Mouse (Mus musculus) ES-E14 (cell line): ENCODE measurements around the gene Fam155a. TPM values are rescaled to one million over a fixed set of nuclear protein-coding genes. Genes with fewer than 3 reads are reported as not detected.
"Not testable (repeated sequence)": the region's sequence is repeated elsewhere in the genome, so short reads cannot be mapped to it uniquely, and the experiment has no call there.

ENCODE experiments used
- DNase-seq: peaks from one replicate; pipeline ENCODE4 v3.0.0-alpha.2; 2013; ENCODE audit warnings: low read depth, low spot score
- H3K27ac ChIP-seq: 2 replicates; pipeline ENCODE4 v1.5.1; 2012; ENCODE audit warnings: low read depth, mild to moderate bottlenecking, low read length, moderate library complexity, mixed read lengths; ENCODE audit not compliant: poor library complexity, insufficient read depth, severe bottlenecking
- H3K36me3 ChIP-seq: 2 replicates; pipeline ENCODE4 v1.6.1; 2012; ENCODE audit warnings: mild to moderate bottlenecking, low read length, moderate library complexity, mixed read lengths; ENCODE audit not compliant: control insufficient read depth, poor library complexity, insufficient read depth, severe bottlenecking
- H3K4me1 ChIP-seq, 2 experiments: fragments of 150-350 bp in 1 of 2; sonication (generic) in 1 of 2; 2 replicates each; pipeline ENCODE4 v1.6.1; 2012; ENCODE audit warnings: low read length in 2 of 2, mild to moderate bottlenecking in 1 of 2, mixed read lengths in 1 of 2; ENCODE audit not compliant: control insufficient read depth in 2 of 2, insufficient read depth in 2 of 2, poor library complexity in 1 of 2
- H3K4me3 ChIP-seq, 2 experiments: fragments of 150-350 bp in 1 of 2; sonication (generic) in 1 of 2; 2 replicates each; pipeline ENCODE4 v1.5.1; 2012; ENCODE audit warnings: low read length in 2 of 2, low read depth in 1 of 2, mild to moderate bottlenecking in 1 of 2, mixed read lengths in 1 of 2; ENCODE audit not compliant: insufficient read depth in 1 of 2, poor library complexity in 1 of 2, severe bottlenecking in 1 of 2
- H3K9ac ChIP-seq: 2 replicates; pipeline ENCODE4 v1.6.1; 2012; ENCODE audit warnings: low read depth, mild to moderate bottlenecking, low read length, mixed read lengths; ENCODE audit not compliant: poor library complexity, insufficient read depth, severe bottlenecking
- H3K9me3 ChIP-seq: fragments of 150-350 bp; sonication (generic); 2 replicates; pipeline ENCODE4 v1.6.1; 2012; ENCODE audit warnings: low read depth, mild to moderate bottlenecking, low read length; ENCODE audit not compliant: control insufficient read depth, insufficient read depth
- CHD2 ChIP-seq: IDR thresholded peaks from 2 replicates; pipeline ENCODE4 v1.6.1; 2014; ENCODE audit warnings: mild to moderate bottlenecking, low read depth, low read length, inconsistent platforms
- HCFC1 ChIP-seq: IDR thresholded peaks from 2 replicates; pipeline ENCODE4 v1.6.1; 2012; ENCODE audit warnings: low read length, inconsistent platforms, borderline replicate concordance; ENCODE audit not compliant: insufficient read depth
- MAFK ChIP-seq: IDR thresholded peaks from 2 replicates; pipeline ENCODE4 v1.6.1; 2014; ENCODE audit warnings: mild to moderate bottlenecking, low read depth, low read length, inconsistent platforms; ENCODE audit not compliant: insufficient read depth
- ZC3H11A ChIP-seq: IDR thresholded peaks from 2 replicates; pipeline ENCODE4 v1.6.1; 2012; ENCODE audit warnings: low read depth, mild to moderate bottlenecking, inconsistent platforms, low read length, borderline replicate concordance
- ZNF384 ChIP-seq: IDR thresholded peaks from 2 replicates; pipeline ENCODE4 v1.6.1; 2012; ENCODE audit warnings: low read depth, low read length, inconsistent platforms
- in situ Hi-C, 2 experiments: fragments of 600-800 bp; cut with MboI; formaldehyde crosslinking; loops; one replicate each; pipeline ENCODE4 v1.15.1; 2025; ENCODE audit warnings: low sequenced_read_pairs in 2 of 2, inconsistent platforms in 1 of 2; ENCODE audit not compliant: unreplicated experiment in 2 of 2
- total RNA-seq: library from RNA; depleted of rRNA; stranded (reverse); fragments of 300-350 nt; gene quantifications from 2 replicates; pipeline ENCODE4 v1.2.3, GENCODE M21; 2012

Gene Fam155a
- total RNA-seq, 1 experiment, result 0.04 TPM

- Histone ChIP-seq H3K4me3 (no peak overlapping the region), H3K27ac (no peak overlapping the region), H3K36me3 (no peaks in the 10 kb centered on the region), H3K9ac (no peak overlapping the region), H3K4me1 (no peaks in the 10 kb centered on the region), H3K9me3 (no peaks in the 10 kb centered on the region)
- in situ Hi-C loops, result no loop called here
- DNase-seq, result no peak
- TF ChIP-seq HCFC1 (no peak), CHD2 (no peak), MAFK (no peak), ZNF384 (no peak), ZC3H11A (no peak)
Observed at GRCm38 (mm10) chr8:9805676-9806075, 34.7 kb upstream of the Fam155a start.

DNA sequence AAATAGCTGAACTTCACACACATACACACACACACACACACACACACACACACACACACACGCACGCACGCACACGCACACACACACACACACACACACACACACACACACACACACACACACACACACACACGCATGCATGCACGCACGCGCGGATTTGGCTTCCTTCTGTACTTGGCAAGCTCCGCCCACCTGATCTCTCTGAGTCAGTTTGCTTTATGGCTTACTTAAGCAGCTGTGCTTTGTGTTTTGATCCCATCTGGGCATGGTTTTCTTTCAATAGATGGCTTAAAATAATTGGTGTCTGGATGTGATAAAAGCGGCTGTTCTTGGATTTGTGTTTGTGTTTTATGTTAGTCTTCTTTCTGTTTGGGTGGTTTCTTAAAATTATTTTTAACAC is 29.4 kb upstream of the Fam155a start:
- H3K4me1 ChIP-seq, in situ Hi-C loops, H3K36me3 ChIP-seq, H3K4me3 ChIP-seq, H3K27ac ChIP-seq, DNase-seq, H3K9me3 ChIP-seq, H3K9ac ChIP-seq: not testable (repeated sequence)

- Histone ChIP-seq H3K27ac (no peak overlapping the region), H3K9me3 (no peaks in the 10 kb centered on the region), H3K4me1 (no peaks in the 10 kb centered on the region), H3K4me3 (no peak overlapping the region), H3K36me3 (no peaks in the 10 kb centered on the region), H3K9ac (no peak overlapping the region)
- DNase-seq, result no peak
- in situ Hi-C loops, result no loop called here
- TF ChIP-seq MAFK (no peak), HCFC1 (no peak), ZC3H11A (no peak), ZNF384 (no peak), CHD2 (no peak)
Observed at GRCm38 (mm10) chr8:9799923-9800322, 29.0 kb upstream of the Fam155a start.

GRCm38 (mm10) chr8:9797514-9797913 is 26.6 kb upstream of the Fam155a start:
- H3K9me3 ChIP-seq, result no peaks in the 10 kb centered on the region
- no peak overlapping the region for H3K4me3 ChIP-seq
- no peak overlapping the region for H3K27ac ChIP-seq
- no peak for DNase-seq
- H3K9ac ChIP-seq, result no peak overlapping the region
- no peaks in the 10 kb centered on the region for H3K4me1 ChIP-seq
- no peaks in the 10 kb centered on the region for H3K36me3 ChIP-seq
- in situ Hi-C loops, result no loop called here
- TF ChIP-seq MAFK (no peak), ZC3H11A (no peak), HCFC1 (no peak)

GRCm38 (mm10) chr8:9795724-9796123 is 24.8 kb upstream of the Fam155a start:
- H3K9ac ChIP-seq, result no peak overlapping the region

More at GRCm38 (mm10) chr8:9795724-9796123, 24.8 kb upstream of the Fam155a start:
- no peaks in the 10 kb centered on the region for H3K36me3 ChIP-seq
- in situ Hi-C loops, result no loop called here
- no peak for DNase-seq
- TF ChIP-seq CHD2 (no peak), ZC3H11A (no peak), HCFC1 (no peak), ZNF384 (no peak), MAFK (no peak)
- no peak overlapping the region for H3K4me3 ChIP-seq
- no peak overlapping the region for H3K27ac ChIP-seq
- no peaks in the 10 kb centered on the region for H3K9me3 ChIP-seq
- H3K4me1 ChIP-seq, result no peaks in the 10 kb centered on the region
